Mouse (Mus musculus): ENCODE measurements around the gene Bpnt1.

Gene Bpnt1

DNA sequence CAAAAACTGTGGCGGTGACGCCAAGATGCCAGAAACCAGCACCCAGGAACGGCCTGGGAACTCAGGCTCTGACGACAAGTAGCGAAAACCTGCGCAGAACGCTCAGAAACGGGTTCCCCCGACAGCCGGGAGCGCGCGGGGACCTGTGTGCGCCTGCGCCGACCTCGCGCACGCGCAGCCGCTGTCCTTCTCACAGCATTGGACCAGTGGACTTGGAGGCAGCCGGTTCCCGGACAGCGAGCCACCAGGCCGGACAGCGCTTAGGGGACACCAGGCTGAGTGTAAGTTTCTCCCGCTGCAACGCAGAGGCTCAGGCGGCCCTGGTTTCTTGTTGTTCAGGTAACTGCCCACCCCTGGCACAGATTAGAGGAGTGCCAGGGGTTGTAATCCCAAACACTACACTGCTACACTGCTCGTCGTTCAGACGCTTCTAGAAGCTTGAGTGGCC lies at the start of gene Bpnt1:
Gene Bpnt1, plus strand, starts transcription at position 167 of the 448 bp plus-strand sequence.
- in situ Hi-C loops (cut with MboI; ENCODE audit: unreplicated experiment in 2 of 2): no loop called here

GRCm38 (mm10) chr1:185282846-185283245 lies 49.1 kb upstream of the Bpnt1 start:
- in situ Hi-C loops (cut with MboI; ENCODE audit: unreplicated experiment in 2 of 2): no loop called here

- in situ Hi-C loops (cut with MboI; ENCODE audit: unreplicated experiment in 2 of 2): no loop called here
Observed at GRCm38 (mm10) chr1:185283247-185283646, 48.7 kb upstream of the Bpnt1 start.

GRCm38 (mm10) chr1:185284740-185285139 lies 47.2 kb upstream of the Bpnt1 start:
- in situ Hi-C loops (cut with MboI; ENCODE audit: unreplicated experiment in 2 of 2): no loop called here

DNA sequence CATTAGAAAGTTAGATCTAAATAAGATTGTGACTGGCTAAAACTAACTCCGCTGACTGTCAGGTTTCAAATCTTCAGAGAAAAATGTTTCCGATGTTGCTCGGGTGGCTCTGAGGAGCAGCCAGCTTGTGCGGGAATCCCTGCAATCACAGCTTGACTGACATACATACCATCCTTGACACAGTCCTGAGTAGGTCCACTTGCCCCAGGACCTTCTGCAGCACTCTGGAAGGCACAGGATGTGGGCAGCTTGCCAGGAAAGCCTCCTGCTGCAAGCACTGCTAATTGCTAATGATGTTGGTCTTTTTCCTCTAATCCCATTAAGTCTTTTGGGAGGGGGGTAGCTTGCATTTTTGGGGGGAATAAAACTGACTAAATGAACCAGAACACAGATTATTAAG lies 46.8 kb upstream of the Bpnt1 start:
- in situ Hi-C loops (cut with MboI; ENCODE audit: unreplicated experiment in 2 of 2): no loop called here

- in situ Hi-C loops (cut with MboI; ENCODE audit: unreplicated experiment in 2 of 2): no loop called here
Observed at GRCm38 (mm10) chr1:185287066-185287465, 44.9 kb upstream of the Bpnt1 start.

DNA sequence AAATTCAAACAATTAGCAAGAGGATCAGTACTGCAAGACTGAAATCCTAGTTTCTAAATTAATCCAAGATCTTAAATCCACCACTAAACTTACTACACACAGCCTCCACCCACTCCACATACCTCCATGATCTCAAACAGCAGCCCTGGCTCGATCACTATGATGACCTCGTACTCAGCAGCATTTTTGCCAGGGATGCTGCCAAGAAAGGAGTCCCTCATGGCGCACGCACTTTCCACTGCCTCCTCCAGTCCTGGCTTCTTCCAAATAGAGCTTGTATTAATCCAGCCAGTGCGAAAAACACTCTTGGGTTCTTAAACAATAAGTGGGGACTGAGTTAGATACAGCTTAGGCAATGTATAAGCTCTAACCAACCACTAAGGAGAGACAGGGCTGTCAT lies 42.7 kb upstream of the Bpnt1 start:
- in situ Hi-C loops (cut with MboI; ENCODE audit: unreplicated experiment in 2 of 2): no loop called here

GRCm38 (mm10) chr1:185291336-185291735 lies 40.6 kb upstream of the Bpnt1 start:
- in situ Hi-C loops (cut with MboI; ENCODE audit: unreplicated experiment in 2 of 2): no loop called here

GRCm38 (mm10) chr1:185292646-185293360 lies 39.1 kb upstream of the Bpnt1 start:
- in situ Hi-C loops (cut with MboI; ENCODE audit: unreplicated experiment in 2 of 2): no loop called here

DNA sequence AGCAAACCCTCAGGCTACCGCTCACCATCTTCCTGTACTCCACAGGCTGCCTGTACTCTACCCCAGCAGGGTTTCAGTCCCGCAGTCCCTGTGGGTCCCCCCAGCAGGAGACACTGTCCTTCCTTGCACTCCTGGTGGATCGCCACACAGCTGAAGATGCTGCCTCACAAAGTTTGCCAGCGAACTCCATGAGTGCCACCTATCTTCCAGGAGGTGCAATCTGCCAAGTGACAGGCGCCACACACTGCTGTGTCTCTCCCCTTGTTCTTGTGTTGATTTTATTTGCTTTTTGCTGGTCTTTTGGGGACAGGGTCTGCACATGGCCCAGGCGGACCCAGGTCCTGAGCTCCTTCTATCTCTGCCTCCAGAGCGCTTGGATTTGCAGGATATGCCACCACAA lies 35.1 kb upstream of the Bpnt1 start:
- in situ Hi-C loops (cut with MboI; ENCODE audit: unreplicated experiment in 2 of 2): no loop called here

DNA sequence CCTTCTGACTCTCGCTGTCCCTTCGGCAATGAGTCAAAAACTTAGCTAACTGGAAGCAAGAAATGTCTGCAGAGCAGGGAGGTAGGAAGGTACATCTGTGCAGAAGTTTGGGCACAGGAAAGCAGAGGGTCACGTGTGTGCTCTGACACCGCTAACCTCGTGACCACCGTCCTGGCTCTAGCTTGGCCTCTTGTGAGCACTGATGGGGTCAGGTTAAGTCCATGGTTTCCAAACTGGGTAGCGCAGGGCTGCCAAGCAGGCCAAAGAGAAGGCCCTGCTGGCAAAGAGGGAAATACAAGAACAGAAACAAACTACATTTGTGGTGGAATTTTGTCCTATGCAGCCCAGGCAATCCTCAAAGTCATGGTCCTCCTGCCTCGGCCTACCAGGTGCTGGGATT lies 33.5 kb upstream of the Bpnt1 start:
- in situ Hi-C loops (cut with MboI; ENCODE audit: unreplicated experiment in 2 of 2): no loop called here

DNA sequence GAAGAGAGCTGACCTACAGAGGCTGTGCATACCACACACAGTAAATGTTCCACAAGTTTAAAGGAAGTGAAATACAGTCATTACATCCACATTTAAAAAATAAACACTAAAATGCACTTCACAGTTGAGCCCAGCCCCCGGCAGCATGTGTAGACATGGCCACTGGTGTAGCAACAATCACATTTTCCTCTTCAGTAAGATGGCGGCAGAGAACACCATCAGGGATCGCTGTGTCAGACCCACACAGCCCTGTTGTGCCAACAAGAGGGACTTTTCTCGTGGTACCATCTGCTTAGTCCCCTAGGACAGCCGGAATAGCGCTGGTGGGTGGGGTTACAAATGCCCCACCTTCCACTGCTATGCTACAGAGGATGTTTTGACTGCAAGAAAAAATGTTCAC lies 29.1 kb upstream of the Bpnt1 start:
- in situ Hi-C loops (cut with MboI; ENCODE audit: unreplicated experiment in 2 of 2): no loop called here

- in situ Hi-C loops (cut with MboI; ENCODE audit: unreplicated experiment in 2 of 2): no loop called here
Observed at GRCm38 (mm10) chr1:185306836-185307235, 25.1 kb upstream of the Bpnt1 start.

- in situ Hi-C loops (cut with MboI; ENCODE audit: unreplicated experiment in 2 of 2): no loop called here
Observed at GRCm38 (mm10) chr1:185307645-185308044, 24.3 kb upstream of the Bpnt1 start.

- in situ Hi-C loops (cut with MboI; ENCODE audit: unreplicated experiment in 2 of 2): no loop called here
Observed at GRCm38 (mm10) chr1:185308334-185308733, 23.6 kb upstream of the Bpnt1 start.

DNA sequence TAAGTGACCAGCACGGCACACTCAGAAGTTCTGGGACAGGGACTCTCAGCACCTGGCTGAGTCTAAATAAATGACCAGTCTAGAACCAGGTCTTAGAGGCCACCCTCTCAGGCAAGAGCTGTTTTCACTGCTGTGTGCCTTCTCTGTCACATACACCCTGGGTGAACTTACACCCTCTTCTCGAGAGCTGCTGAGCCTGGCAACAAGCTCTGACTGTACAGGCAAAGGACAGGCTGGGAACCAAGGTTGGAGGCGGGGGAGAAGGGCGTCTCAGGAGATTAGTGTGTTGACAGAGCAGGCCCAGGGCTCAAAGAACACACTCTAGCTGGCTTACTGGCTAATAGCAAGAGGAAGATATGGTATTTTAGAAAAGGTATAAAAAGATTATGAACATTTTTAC lies 23.0 kb upstream of the Bpnt1 start:
- in situ Hi-C loops (cut with MboI; ENCODE audit: unreplicated experiment in 2 of 2): no loop called here

GRCm38 (mm10) chr1:185311949-185312348 lies 20.0 kb upstream of the Bpnt1 start:
- in situ Hi-C loops (cut with MboI; ENCODE audit: unreplicated experiment in 2 of 2): no loop called here

DNA sequence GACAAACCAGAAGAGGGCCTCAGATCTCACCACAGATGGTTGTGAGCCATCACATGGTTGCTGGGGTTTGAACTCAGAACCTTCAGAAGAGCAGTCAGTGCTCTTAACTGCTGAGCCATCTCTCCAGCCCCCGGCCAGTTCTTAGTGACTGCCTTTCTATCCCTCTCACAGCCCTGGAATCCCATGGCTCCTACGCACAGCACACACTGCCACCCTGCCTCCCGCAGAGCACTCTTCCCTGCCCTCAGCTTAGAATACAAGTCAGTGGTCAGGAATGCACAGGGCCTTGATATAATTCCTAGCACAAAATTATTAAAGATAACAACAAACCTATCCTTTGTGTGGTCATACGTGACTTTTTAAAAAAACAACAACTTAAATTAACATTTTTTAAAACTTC lies 17.4 kb upstream of the Bpnt1 start:
- in situ Hi-C loops (cut with MboI; ENCODE audit: unreplicated experiment in 2 of 2): no loop called here

GRCm38 (mm10) chr1:185315846-185316568 lies 15.9 kb upstream of the Bpnt1 start:
- in situ Hi-C loops (cut with MboI; ENCODE audit: unreplicated experiment in 2 of 2): no loop called here

DNA sequence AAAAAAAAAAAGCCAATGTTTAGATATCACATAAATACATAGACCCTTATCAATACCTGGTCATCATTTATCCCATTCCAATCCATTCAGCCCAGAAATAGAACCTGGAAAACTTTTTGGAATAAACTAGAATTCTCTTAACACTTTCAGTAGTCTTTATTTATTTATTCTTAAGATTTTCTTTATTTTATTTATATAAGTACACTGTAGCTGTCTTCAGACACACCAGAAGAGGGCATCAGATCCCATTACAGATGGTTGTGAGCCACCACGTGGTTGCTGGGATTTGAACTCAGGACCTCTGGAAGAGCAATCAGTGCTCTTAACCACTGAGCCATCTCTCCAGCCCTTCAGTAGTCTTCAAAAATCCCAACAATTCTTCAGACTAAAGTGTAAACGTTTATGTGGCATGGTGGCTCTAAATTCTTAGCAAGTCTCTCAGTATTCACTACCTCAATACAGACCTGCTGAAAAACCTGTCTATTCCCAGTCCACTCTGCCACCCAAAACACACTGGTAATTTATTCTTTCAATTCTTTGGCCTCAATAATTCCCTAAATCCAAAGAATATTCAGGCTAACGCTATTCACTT lies 4.1 kb upstream of the Bpnt1 start:
- in situ Hi-C loops (cut with MboI; ENCODE audit: unreplicated experiment in 2 of 2): loop anchor here in 1 of 2 experiments (10.0 kb wide), 1 partner anchor 77 kb away; no protein-coding TSS in a partner anchor

All from v-Abl transformed pro-B cells (cell line).